Mouse (Mus musculus) forebrain, embryonic 12.5 days (tissue): Measurements from ENCODE around the gene Gm8122. TPM values are rescaled to one million over a fixed set of nuclear protein-coding genes. Genes with fewer than 3 reads are reported as not detected.
"Not testable (repeated sequence)": the region's sequence is repeated elsewhere in the genome, so short reads cannot be mapped to it uniquely, and the experiment has no call there.

ENCODE experiments used
- ATAC-seq: fragments of 200-750 bp; cut with Nextera tagmentation; 2 replicates; pipeline ENCODE4 v1.8.0; 2017; ENCODE audit warnings: moderate TSS enrichment; ENCODE audit not compliant: low FRiP score
- H3K27ac ChIP-seq: fragments of 300-500 bp; sonication (generic); 2 replicates; pipeline ENCODE4 v1.5.1; 2016; ENCODE audit warnings: mild to moderate bottlenecking
- H3K27me3 ChIP-seq: fragments of 300-500 bp; sonication (generic); 2 replicates; pipeline ENCODE4 v1.6.1; 2016; ENCODE audit warnings: mild to moderate bottlenecking
- H3K36me3 ChIP-seq: fragments of 300-500 bp; sonication (generic); replicated peaks from 2 replicates; pipeline ENCODE4 v1.6.1; 2016; ENCODE audit warnings: mild to moderate bottlenecking
- H3K4me1 ChIP-seq: fragments of 300-500 bp; sonication (generic); 2 replicates; pipeline ENCODE4 v1.6.1; 2016
- H3K4me2 ChIP-seq: fragments of 300-500 bp; sonication (generic); 2 replicates; pipeline ENCODE4 v1.6.1; 2016; ENCODE audit warnings: mild to moderate bottlenecking, moderate library complexity
- H3K4me3 ChIP-seq: fragments of 300-500 bp; sonication (generic); replicated peaks from 2 replicates; pipeline ENCODE4 v1.5.1; 2016; ENCODE audit warnings: mild to moderate bottlenecking
- H3K9ac ChIP-seq: fragments of 300-500 bp; sonication (generic); 2 replicates; pipeline ENCODE4 v1.6.1; 2016; ENCODE audit warnings: mild to moderate bottlenecking
- H3K9me3 ChIP-seq: fragments of 300-500 bp; sonication (generic); 2 replicates; pipeline ENCODE4 v1.6.1; 2016
- WGBS: fragments of 180-500 bp; shearing (Covaris S2); methylation state at CpG from one replicate; pipeline ENCODE4 v1.1.7; 2016; 5-methylcytosine and 5-hydroxymethylcytosine counted together
- polyA plus RNA-seq: library from polyadenylated mRNA; unstranded; fragments of >200 nt; fragmentation: Nextera tagmentation; extraction: Ambion mirVana; gene quantifications from 2 replicates; pipeline ENCODE4 v1.2.1, GENCODE M21; 2016

Gene Gm8122
- polyA plus RNA-seq, 1 experiment from 2014 or later: not detected

- not testable (repeated sequence) for H3K27ac ChIP-seq, H3K4me2 ChIP-seq
Measured at GRCm38 (mm10) chr14:43249611-43250170, 14.6 kb upstream of the Gm8122 start.

GRCm38 (mm10) chr14:43237769-43238168, 2.7 kb upstream of the Gm8122 start:
- H3K9me3 ChIP-seq, H3K36me3 ChIP-seq, H3K27ac ChIP-seq, H3K4me1 ChIP-seq, H3K4me3 ChIP-seq, H3K27me3 ChIP-seq, ATAC-seq, H3K4me2 ChIP-seq, H3K9ac ChIP-seq: not testable (repeated sequence)

More at GRCm38 (mm10) chr14:43249611-43250170, 14.6 kb upstream of the Gm8122 start:
- not testable (repeated sequence) for H3K9me3 ChIP-seq, H3K4me1 ChIP-seq, H3K36me3 ChIP-seq, ATAC-seq, H3K9ac ChIP-seq, H3K4me3 ChIP-seq, H3K27me3 ChIP-seq
- WGBS: 18% methylated on average over 10 of the region's 12 CpGs

Other genes with a start within 250 kb of the Gm8122 start
- gene Gm8082, start 241.7 kb downstream of the Gm8122 start, polyA plus RNA-seq: not detected in 2 replicates
- not detected in 2 replicates for gene Gm10376, start 219.7 kb downstream of the Gm8122 start, polyA plus RNA-seq
- gene Gm8094, start 158.7 kb downstream of the Gm8122 start, polyA plus RNA-seq: not detected in 2 replicates
- gene Gm8104, start 134.7 kb downstream of the Gm8122 start, polyA plus RNA-seq: not detected in 2 replicates
- gene Gm7233, start 55.4 kb downstream of the Gm8122 start, polyA plus RNA-seq: not detected in 2 replicates
- gene Gm8126, start 23.3 kb upstream of the Gm8122 start, polyA plus RNA-seq: not detected in 2 replicates
- gene Gm9732, start 39.7 kb upstream of the Gm8122 start, polyA plus RNA-seq: 0.14 TPM in 1 of 2 replicates, not detected in the other
- gene Gm8127, start 58.5 kb upstream of the Gm8122 start, polyA plus RNA-seq: not detected in 2 replicates
- gene 1700001F09Rik, start 112.5 kb upstream of the Gm8122 start, polyA plus RNA-seq: not detected in 2 replicates
- gene Gm8138, start 181.0 kb upstream of the Gm8122 start, polyA plus RNA-seq: not detected in 2 replicates